Mouse (Mus musculus): ENCODE measurements around the gene Tmem200a.

GRCm38 (mm10) chr10:26076949-26077348 lies 1.9 kb downstream of the Tmem200a start:
- TF ChIP-seq POLR2A (IDR thresholded peaks at IDR 0.05; ENCODE audit: insufficient read depth, low read length) (no peak), CTCF (IDR thresholded peaks at IDR 0.05; ENCODE audit: low read depth, low read length) (no peak), EP300 (IDR thresholded peaks at IDR 0.05; ENCODE audit: insufficient read depth, low read depth, low read length) (no peak)
